Mouse (Mus musculus) limb, embryonic 11.5 days (tissue): ENCODE measurements around the gene Tbxas1. TPM values are rescaled to one million over a fixed set of nuclear protein-coding genes. Genes with fewer than 3 reads are reported as not detected.

Experiments
- ATAC-seq: fragments of 200-750 bp; cut with Nextera tagmentation; 2 replicates; pipeline ENCODE4 v1.8.0; 2017; ENCODE audit warnings: low read depth; ENCODE audit not compliant: insufficient number of reproducible peaks, low FRiP score, low TSS enrichment
- DNase-seq: peaks from one replicate; pipeline ENCODE4 v3.0.0-alpha.2; 2015; ENCODE audit warnings: low spot score
- H3K27ac ChIP-seq: fragments of 300-500 bp; sonication (generic); replicated peaks from 2 replicates; pipeline ENCODE4 v1.5.1; 2014; ENCODE audit warnings: low read depth, mild to moderate bottlenecking, low read length
- H3K27me3 ChIP-seq: fragments of 300-500 bp; sonication (generic); 2 replicates; pipeline ENCODE4 v1.6.1; 2014; ENCODE audit warnings: mild to moderate bottlenecking, low read length, mixed read lengths; ENCODE audit not compliant: control insufficient read depth, insufficient read depth
- H3K36me3 ChIP-seq: fragments of 300-500 bp; sonication (generic); 2 replicates; pipeline ENCODE4 v1.6.1; 2014; ENCODE audit warnings: mild to moderate bottlenecking, low read length, moderate library complexity, mixed read lengths; ENCODE audit not compliant: control insufficient read depth, insufficient read depth
- H3K4me1 ChIP-seq: fragments of 300-500 bp; sonication (generic); 2 replicates; pipeline ENCODE4 v1.6.1; 2014; ENCODE audit warnings: low read length, mixed read lengths; ENCODE audit not compliant: control insufficient read depth, insufficient read depth
- H3K4me2 ChIP-seq: fragments of 300-500 bp; sonication (generic); 2 replicates; pipeline ENCODE4 v1.6.1; 2014; ENCODE audit warnings: low read depth, mild to moderate bottlenecking, moderate library complexity; ENCODE audit not compliant: severe bottlenecking
- H3K4me3 ChIP-seq: fragments of 300-500 bp; sonication (generic); 2 replicates; pipeline ENCODE4 v1.5.1; 2014; ENCODE audit warnings: low read depth, low read length
- H3K9ac ChIP-seq: fragments of 300-500 bp; sonication (generic); 2 replicates; pipeline ENCODE4 v1.6.1; 2014; ENCODE audit warnings: mild to moderate bottlenecking, low read length
- H3K9me3 ChIP-seq: fragments of 300-500 bp; sonication (generic); 2 replicates; pipeline ENCODE4 v1.6.1; 2016; ENCODE audit warnings: low read length; ENCODE audit not compliant: control insufficient read depth
- WGBS: fragments of 180-500 bp; shearing (Covaris S2); extraction: QIAGEN DNeasy Blood & Tissue Kit; methylation state at CpG from one replicate; pipeline ENCODE4 v1.1.7; 2014; 5-methylcytosine and 5-hydroxymethylcytosine counted together
- polyA plus RNA-seq: library from polyadenylated mRNA; unstranded; fragments of >200 nt; fragmentation: Nextera tagmentation; extraction: Ambion mirVana; gene quantifications from 2 replicates; pipeline ENCODE4 v1.2.1, GENCODE M21; 2014

Tbxas1 gene
- polyA plus RNA-seq, 1 experiment from 2014 or later: 1.3 TPM

DNA sequence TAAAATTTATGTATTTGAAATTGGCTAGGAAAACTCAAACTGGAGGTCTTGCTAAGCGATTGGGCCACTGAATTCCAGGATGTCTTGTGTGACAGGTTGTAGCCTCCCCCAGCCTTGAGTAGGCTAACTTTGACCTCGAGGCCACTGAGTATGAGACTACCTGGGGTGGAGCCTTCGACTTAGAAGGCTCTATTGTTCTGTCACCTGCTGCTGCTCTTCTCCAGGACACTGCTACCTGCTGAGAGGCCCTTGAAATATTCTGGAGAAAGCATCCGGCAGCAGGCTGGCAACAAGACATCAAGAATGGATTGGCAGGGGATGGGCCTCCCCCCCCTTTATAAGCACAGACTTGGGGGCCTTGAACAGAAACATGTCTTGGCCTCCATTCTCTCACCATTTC lies 256.3 kb downstream of the Tbxas1 start:
- Histone ChIP-seq H3K4me2 (no peak overlapping the region), H3K4me1 (no peaks in the 10 kb centered on the region), H3K4me3 (no peak overlapping the region), H3K27ac (no peak overlapping the region), H3K9ac (no peak overlapping the region), H3K36me3 (peaks cover 2% of the 10 kb centered on the region; the same call in 1 of the 2 replicates), H3K9me3 (no peaks in the 10 kb centered on the region), H3K27me3 (no peaks in the 10 kb centered on the region)
- no peak for ATAC-seq
- no peak for DNase-seq
- WGBS: 48% methylated on average over 4 of the region's 4 CpGs

DNA sequence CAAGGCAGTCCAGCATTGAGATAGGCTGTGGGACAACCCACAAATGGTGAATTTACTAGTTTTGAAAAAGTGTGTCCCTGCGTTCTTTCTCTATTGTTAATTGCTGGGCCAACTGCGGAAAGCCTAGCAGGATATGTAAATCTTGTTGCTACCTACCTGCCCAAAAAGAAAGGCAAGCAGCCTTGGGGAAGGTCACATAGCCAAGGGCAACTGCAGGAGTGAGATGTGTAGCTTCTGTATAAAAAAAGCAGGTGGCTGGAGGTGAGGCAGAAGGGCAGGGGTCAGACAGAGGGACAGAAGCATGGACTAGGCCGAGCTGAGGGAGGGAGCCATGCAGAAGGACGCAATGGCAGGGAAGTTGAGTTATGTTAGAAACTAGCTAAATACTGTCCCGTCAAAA lies 257.4 kb downstream of the Tbxas1 start:
- Histone ChIP-seq H3K27me3 (no peaks in the 10 kb centered on the region), H3K27ac (no peak overlapping the region), H3K4me2 (no peak overlapping the region), H3K9ac (no peak overlapping the region), H3K9me3 (no peaks in the 10 kb centered on the region), H3K4me1 (no peaks in the 10 kb centered on the region), H3K36me3 (peaks cover 2% of the 10 kb centered on the region; the same call in 1 of the 2 replicates), H3K4me3 (no peak overlapping the region)
- ATAC-seq: no peak
- WGBS: 73% methylated on average over 5 of the region's 5 CpGs
- DNase-seq: no peak

Other genes with a start within 250 kb of the Tbxas1 start
- gene Klrg2, start 238.2 kb upstream of the Tbxas1 start, polyA plus RNA-seq: 0.13 and 0.15 TPM in 2 replicates
- gene Clec2l, start 212.3 kb upstream of the Tbxas1 start, polyA plus RNA-seq: 1.0 and 1.8 TPM in 2 replicates
- 20.5 and 21.7 TPM in 2 replicates for gene Hipk2, start 761 bp downstream of the Tbxas1 start, polyA plus RNA-seq
- 2.1 and 3.3 TPM in 2 replicates for gene Parp12, start 242.9 kb downstream of the Tbxas1 start, polyA plus RNA-seq